Mouse (Mus musculus): ENCODE measurements around the gene Mxra8. TPM values are rescaled to one million over a fixed set of nuclear protein-coding genes. Genes with fewer than 3 reads are reported as not detected.

Mxra8 gene
- polyA plus RNA-seq, 1 experiment from 2014 or later = 49.3 TPM

GRCm38 (mm10) chr4:155888181-155888580 lies 48.7 kb downstream of the Mxra8 start:
- ATAC-seq (ENCODE audit: insufficient number of reproducible peaks, low FRiP score, low TSS enrichment, low read depth) (no peak), DNase-seq (ENCODE audit: low spot score) (no peak)
- Histone ChIP-seq H3K9me3 (ENCODE audit: control insufficient read depth, low read length) (no peaks in the 10 kb centered on the region), H3K27me3 (ENCODE audit: control insufficient read depth, insufficient read depth, low read length) (no peaks in the 10 kb centered on the region), H3K36me3 (ENCODE audit: control insufficient read depth, insufficient read depth, low read length) (peaks cover 26% of the 10 kb centered on the region; the same call in 1 of the 2 replicates), H3K4me2 (ENCODE audit: low read depth, severe bottlenecking) (no peak overlapping the region), H3K4me3 (ENCODE audit: low read depth, low read length) (no peak overlapping the region), H3K4me1 (ENCODE audit: control insufficient read depth, insufficient read depth, low read length) (peaks cover 10% of the 10 kb centered on the region), H3K9ac (ENCODE audit: low read length) (no peak overlapping the region), H3K27ac (replicated peaks; ENCODE audit: low read depth, low read length) (no peak overlapping the region)
- 97% methylated on average over 9 of the region's 9 CpGs for WGBS

GRCm38 (mm10) chr4:155889316-155889715 lies 49.8 kb downstream of the Mxra8 start:
- no peak overlapping the region for H3K9ac ChIP-seq (ENCODE audit: low read length)
- peaks cover 26% of the 10 kb centered on the region; the same call in 1 of the 2 replicates for H3K36me3 ChIP-seq (ENCODE audit: control insufficient read depth, insufficient read depth, low read length)
- no peak overlapping the region for H3K4me3 ChIP-seq (ENCODE audit: low read depth, low read length)
- DNase-seq (ENCODE audit: low spot score) (no peak), ATAC-seq (ENCODE audit: insufficient number of reproducible peaks, low FRiP score, low TSS enrichment, low read depth) (no peak)
- H3K9me3 ChIP-seq (ENCODE audit: control insufficient read depth, low read length) = no peaks in the 10 kb centered on the region
- H3K4me1 ChIP-seq (ENCODE audit: control insufficient read depth, insufficient read depth, low read length) = peaks cover 17% of the 10 kb centered on the region
- no peak overlapping the region for H3K4me2 ChIP-seq (ENCODE audit: low read depth, severe bottlenecking)
- no peaks in the 10 kb centered on the region for H3K27me3 ChIP-seq (ENCODE audit: control insufficient read depth, insufficient read depth, low read length)
- no peak overlapping the region for H3K27ac ChIP-seq (replicated peaks; ENCODE audit: low read depth, low read length)
- WGBS = 85% methylated on average over 5 of the region's 5 CpGs

- Histone ChIP-seq H3K4me1 (ENCODE audit: control insufficient read depth, insufficient read depth, low read length) (peaks cover 18% of the 10 kb centered on the region), H3K4me2 (ENCODE audit: low read depth, severe bottlenecking) (peak overlapping the region; percentile 97), H3K27ac (replicated peaks; ENCODE audit: low read depth, low read length) (no peak overlapping the region), H3K36me3 (ENCODE audit: control insufficient read depth, insufficient read depth, low read length) (peaks cover 19% of the 10 kb centered on the region; the same call in 1 of the 2 replicates), H3K9me3 (ENCODE audit: control insufficient read depth, low read length) (no peaks in the 10 kb centered on the region), H3K27me3 (ENCODE audit: control insufficient read depth, insufficient read depth, low read length) (no peaks in the 10 kb centered on the region), H3K4me3 (ENCODE audit: low read depth, low read length) (peak overlapping the region; percentile 84), H3K9ac (ENCODE audit: low read length) (peak overlapping the region; percentile 74)
- no peak for ATAC-seq (ENCODE audit: insufficient number of reproducible peaks, low FRiP score, low TSS enrichment, low read depth)
- WGBS = under 1% methylated on average over 34 of the region's 34 CpGs
- no peak for DNase-seq (ENCODE audit: low spot score)
Measured at GRCm38 (mm10) chr4:155891011-155891471, 51.6 kb downstream of the Mxra8 start.

GRCm38 (mm10) chr4:155891551-155892001 lies 52.1 kb downstream of the Mxra8 start, which contains the start of the genes Pusl1 and Acap3:
Gene Pusl1, minus strand, starts transcription at chr4:155891781.
Gene Acap3, plus strand, starts transcription at chr4:155891822.
- Histone ChIP-seq H3K27ac (replicated peaks; ENCODE audit: low read depth, low read length) (peak within 1 kb of the TSS; percentile 90), H3K9ac (ENCODE audit: low read length) (peak within 1 kb of the TSS; percentile 74), H3K36me3 (ENCODE audit: control insufficient read depth, insufficient read depth, low read length) (peaks cover 19% of the 10 kb centered on the region; the same call in 1 of the 2 replicates), H3K4me3 (ENCODE audit: low read depth, low read length) (peak within 1 kb of the TSS; percentile 84), H3K4me2 (ENCODE audit: low read depth, severe bottlenecking) (peak within 1 kb of the TSS; percentile 97), H3K4me1 (ENCODE audit: control insufficient read depth, insufficient read depth, low read length) (peaks cover 18% of the 10 kb centered on the region), H3K9me3 (ENCODE audit: control insufficient read depth, low read length) (no peaks in the 10 kb centered on the region), H3K27me3 (ENCODE audit: control insufficient read depth, insufficient read depth, low read length) (no peaks in the 10 kb centered on the region)
- DNase-seq (ENCODE audit: low spot score) = peak; percentile 98
- WGBS = under 1% methylated on average over 51 of the region's 52 CpGs
- peak; percentile 88 for ATAC-seq (ENCODE audit: insufficient number of reproducible peaks, low FRiP score, low TSS enrichment, low read depth)

- Histone ChIP-seq H3K36me3 (ENCODE audit: control insufficient read depth, insufficient read depth, low read length) (peaks cover 15% of the 10 kb centered on the region; the same call in 1 of the 2 replicates), H3K27me3 (ENCODE audit: control insufficient read depth, insufficient read depth, low read length) (no peaks in the 10 kb centered on the region), H3K27ac (replicated peaks; ENCODE audit: low read depth, low read length) (peak overlapping the region; percentile 90), H3K4me3 (ENCODE audit: low read depth, low read length) (peak overlapping the region; percentile 84), H3K9ac (ENCODE audit: low read length) (peak overlapping the region; percentile 74), H3K4me1 (ENCODE audit: control insufficient read depth, insufficient read depth, low read length) (peaks cover 18% of the 10 kb centered on the region), H3K4me2 (ENCODE audit: low read depth, severe bottlenecking) (peak overlapping the region; percentile 97), H3K9me3 (ENCODE audit: control insufficient read depth, low read length) (no peaks in the 10 kb centered on the region)
- DNase-seq (ENCODE audit: low spot score) (peak; percentile 83), ATAC-seq (ENCODE audit: insufficient number of reproducible peaks, low FRiP score, low TSS enrichment, low read depth) (peak; percentile 87)
- under 1% methylated on average over 34 of the region's 56 CpGs for WGBS
Measured at GRCm38 (mm10) chr4:155892017-155892416, 52.5 kb downstream of the Mxra8 start.

- peaks cover 13% of the 10 kb centered on the region; the same call in 1 of the 2 replicates for H3K36me3 ChIP-seq (ENCODE audit: control insufficient read depth, insufficient read depth, low read length)
- H3K4me3 ChIP-seq (ENCODE audit: low read depth, low read length) = peak overlapping the region; percentile 84
- DNase-seq (ENCODE audit: low spot score) (no peak), ATAC-seq (ENCODE audit: insufficient number of reproducible peaks, low FRiP score, low TSS enrichment, low read depth) (peak; percentile 11; the same call in 1 of the 2 replicates)
- H3K4me1 ChIP-seq (ENCODE audit: control insufficient read depth, insufficient read depth, low read length) = peaks cover 18% of the 10 kb centered on the region
- H3K4me2 ChIP-seq (ENCODE audit: low read depth, severe bottlenecking) = peak overlapping the region; percentile 97
- no peaks in the 10 kb centered on the region for H3K27me3 ChIP-seq (ENCODE audit: control insufficient read depth, insufficient read depth, low read length)
- H3K9ac ChIP-seq (ENCODE audit: low read length) = peak overlapping the region; percentile 74
- no peaks in the 10 kb centered on the region for H3K9me3 ChIP-seq (ENCODE audit: control insufficient read depth, low read length)
- H3K27ac ChIP-seq (replicated peaks; ENCODE audit: low read depth, low read length) = no peak overlapping the region
- WGBS = 6% methylated on average over 36 of the region's 37 CpGs
Measured at GRCm38 (mm10) chr4:155892438-155893211, 53.1 kb downstream of the Mxra8 start.

GRCm38 (mm10) chr4:155893212-155893690 lies 53.8 kb downstream of the Mxra8 start:
- peaks cover 18% of the 10 kb centered on the region for H3K4me1 ChIP-seq (ENCODE audit: control insufficient read depth, insufficient read depth, low read length)
- H3K27ac ChIP-seq (replicated peaks; ENCODE audit: low read depth, low read length) = no peak overlapping the region
- H3K4me2 ChIP-seq (ENCODE audit: low read depth, severe bottlenecking) = peak overlapping the region; percentile 97
- peaks cover 9% of the 10 kb centered on the region; the same call in 1 of the 2 replicates for H3K36me3 ChIP-seq (ENCODE audit: control insufficient read depth, insufficient read depth, low read length)
- peak overlapping the region; percentile 84; the same call in 1 of the 2 replicates for H3K4me3 ChIP-seq (ENCODE audit: low read depth, low read length)
- DNase-seq (ENCODE audit: low spot score) (no peak), ATAC-seq (ENCODE audit: insufficient number of reproducible peaks, low FRiP score, low TSS enrichment, low read depth) (no peak)
- WGBS = 75% methylated on average over 8 of the region's 8 CpGs
- H3K27me3 ChIP-seq (ENCODE audit: control insufficient read depth, insufficient read depth, low read length) = no peaks in the 10 kb centered on the region
- H3K9ac ChIP-seq (ENCODE audit: low read length) = no peak overlapping the region
- no peaks in the 10 kb centered on the region for H3K9me3 ChIP-seq (ENCODE audit: control insufficient read depth, low read length)
